Mouse (Mus musculus) heart, embryonic 14.5 days (tissue): ENCODE measurements around the gene Faap20. TPM values are rescaled to one million over a fixed set of nuclear protein-coding genes. Genes with fewer than 3 reads are reported as not detected.

ENCODE experiments used
- ATAC-seq: fragments of 200-750 bp; cut with Nextera tagmentation; 2 replicates; pipeline ENCODE4 v1.8.0; 2017; ENCODE audit warnings: low read depth, moderate TSS enrichment; ENCODE audit not compliant: insufficient number of reproducible peaks, insufficient read depth, low FRiP score
- H3K27ac ChIP-seq, 2 experiments: fragments of 200-500 bp in 1 of 2; fragments of 300-500 bp in 1 of 2; sonication (generic) in 1 of 2; replicated peaks in 1 of 2; 2 replicates each; pipeline ENCODE4 v1.5.1; 2012 to 2014; ENCODE audit warnings: low read depth in 2 of 2, low read length in 2 of 2, control low read depth in 1 of 2, mild to moderate bottlenecking in 1 of 2, mixed read lengths in 1 of 2; ENCODE audit not compliant: control insufficient read depth in 1 of 2, insufficient read depth in 1 of 2
- H3K27me3 ChIP-seq: fragments of 300-500 bp; sonication (generic); 2 replicates; pipeline ENCODE4 v1.6.1; 2014; ENCODE audit warnings: mild to moderate bottlenecking, low read length, control low read depth; ENCODE audit not compliant: control insufficient read depth, insufficient read depth
- H3K36me3 ChIP-seq: fragments of 300-500 bp; sonication (generic); 2 replicates; pipeline ENCODE4 v1.6.1; 2014; ENCODE audit warnings: mild to moderate bottlenecking, control low read depth, low read length, mixed read lengths; ENCODE audit not compliant: control insufficient read depth, insufficient read depth
- H3K4me1 ChIP-seq, 2 experiments: fragments of 200-500 bp in 1 of 2; fragments of 300-500 bp in 1 of 2; sonication (generic) in 1 of 2; 2 replicates each; pipeline ENCODE4 v1.6.1; 2012 to 2014; ENCODE audit warnings: low read length in 2 of 2, control low read depth in 1 of 2, mixed read lengths in 1 of 2; ENCODE audit not compliant: control insufficient read depth in 2 of 2, insufficient read depth in 2 of 2
- H3K4me2 ChIP-seq: fragments of 300-500 bp; sonication (generic); 2 replicates; pipeline ENCODE4 v1.6.1; 2014; ENCODE audit warnings: mild to moderate bottlenecking, low read length
- H3K4me3 ChIP-seq, 2 experiments: fragments of 200-500 bp in 1 of 2; fragments of 300-500 bp in 1 of 2; sonication (generic) in 1 of 2; 2 replicates each; pipeline ENCODE4 v1.5.1; 2012 to 2014; ENCODE audit warnings: low read length in 2 of 2, mild to moderate bottlenecking in 2 of 2, control low read depth in 1 of 2, low read depth in 1 of 2, moderate library complexity in 1 of 2; ENCODE audit not compliant: control insufficient read depth in 1 of 2, insufficient read depth in 1 of 2
- H3K9ac ChIP-seq: fragments of 300-500 bp; sonication (generic); 2 replicates; pipeline ENCODE4 v1.6.1; 2014; ENCODE audit warnings: mild to moderate bottlenecking, low read length
- H3K9me3 ChIP-seq: fragments of 300-500 bp; sonication (generic); 2 replicates; pipeline ENCODE4 v1.6.1; 2016; ENCODE audit warnings: low read length, control low read depth; ENCODE audit not compliant: control insufficient read depth
- WGBS: fragments of 180-500 bp; shearing (Covaris S2); extraction: QIAGEN DNeasy Blood & Tissue Kit; methylation state at CpG from one replicate; pipeline ENCODE4 v1.1.7; 2014; 5-methylcytosine and 5-hydroxymethylcytosine counted together
- polyA plus RNA-seq: library from polyadenylated mRNA; unstranded; fragments of >200 nt; fragmentation: Nextera tagmentation; extraction: Ambion mirVana; gene quantifications from 2 replicates; pipeline ENCODE4 v1.2.1, GENCODE M21; 2014

Gene Faap20
- 68.5 and 74.8 TPM in 2 replicates for polyA plus RNA-seq

- Histone ChIP-seq H3K4me2 (peak within 1 kb of the TSS; percentile 84), H3K9ac (peak within 1 kb of the TSS; percentile 89), H3K4me1 (peaks cover 3 to 13% of the 10 kb centered on the region in 2 experiments), H3K4me3 (peak within 1 kb of the TSS; percentile 68 to 74), H3K9me3 (no peaks in the 10 kb centered on the region), H3K27ac (peak within 1 kb of the TSS; percentile 94 to 97), H3K27me3 (no peaks in the 10 kb centered on the region), H3K36me3 (no peaks in the 10 kb centered on the region; the same call in 1 of the 2 replicates)
- peak; percentile 84 for ATAC-seq
- WGBS: under 1% methylated on average over 53 of the region's 58 CpGs
These were observed at the start of gene Faap20 for GRCm38 (mm10) chr4:155249648-155250351. Gene Faap20 (plus strand): TSS chr4:155249802.

- H3K4me3 ChIP-seq: no peak overlapping the region
- H3K4me2 ChIP-seq: peak overlapping the region; percentile 11; the same call in 1 of the 2 replicates
These were observed 48.7 kb upstream of the Faap20 start for GRCm38 (mm10) chr4:155200861-155201390.

GRCm38 (mm10) chr4:155201764-155202163, 47.8 kb upstream of the Faap20 start:
- Histone ChIP-seq H3K27me3 (no peaks in the 10 kb centered on the region), H3K9me3 (no peaks in the 10 kb centered on the region), H3K27ac (peak overlapping the region in 1 of 2 experiments; percentile 39; a peak in 2 of 4 replicates), H3K9ac (no peak overlapping the region), H3K36me3 (0 out of 2 replicates have a peak, but pooled peaks cover 6% of the 10 kb centered on the region), H3K4me1 (peaks cover 49 to 90% of the 10 kb centered on the region in 2 experiments), H3K4me2 (peak overlapping the region; percentile 10; the same call in 1 of the 2 replicates), H3K4me3 (no peak overlapping the region)
- no peak for ATAC-seq
- 76% methylated on average over 7 of the region's 7 CpGs for WGBS

More at GRCm38 (mm10) chr4:155200861-155201390, 48.7 kb upstream of the Faap20 start:
- ATAC-seq: no peak
- H3K27ac ChIP-seq: peak overlapping the region; percentile 39 to 52
- H3K9me3 ChIP-seq: no peaks in the 10 kb centered on the region
- no peaks in the 10 kb centered on the region for H3K27me3 ChIP-seq
- H3K4me1 ChIP-seq: peaks cover 53 to 90% of the 10 kb centered on the region in 2 experiments
- H3K36me3 ChIP-seq: 0 out of 2 replicates have a peak, but pooled peaks cover 6% of the 10 kb centered on the region
- WGBS: 80% methylated on average over 3 of the region's 3 CpGs
- no peak overlapping the region for H3K9ac ChIP-seq

- no peak for ATAC-seq
- H3K4me2 ChIP-seq: no peak overlapping the region
- H3K9ac ChIP-seq: no peak overlapping the region
- H3K27me3 ChIP-seq: no peaks in the 10 kb centered on the region
- whole genome bisulfite sequencing: 71% methylated on average over 6 of the region's 6 CpGs
- no peak overlapping the region for H3K27ac ChIP-seq
- no peaks in the 10 kb centered on the region for H3K9me3 ChIP-seq
- no peak overlapping the region for H3K4me3 ChIP-seq
- peaks cover 16% of the 10 kb centered on the region for H3K36me3 ChIP-seq
- peaks cover 44 to 83% of the 10 kb centered on the region in 2 experiments for H3K4me1 ChIP-seq
These were observed 43.7 kb upstream of the Faap20 start for GRCm38 (mm10) chr4:155205919-155206318.

GRCm38 (mm10) chr4:155206498-155206897, 43.1 kb upstream of the Faap20 start:
- no peak for ATAC-seq
- Histone ChIP-seq H3K36me3 (peaks cover 18% of the 10 kb centered on the region), H3K27me3 (no peaks in the 10 kb centered on the region), H3K4me1 (peaks cover 46 to 83% of the 10 kb centered on the region in 2 experiments), H3K4me2 (no peak overlapping the region), H3K4me3 (no peak overlapping the region), H3K27ac (no peak overlapping the region), H3K9ac (no peak overlapping the region; the same call in 1 of the 2 replicates), H3K9me3 (no peaks in the 10 kb centered on the region)
- WGBS: 63% methylated on average over 6 of the region's 8 CpGs

- 69% methylated on average over 3 of the region's 3 CpGs for WGBS
These were observed 41.8 kb upstream of the Faap20 start for GRCm38 (mm10) chr4:155207841-155208240.

GRCm38 (mm10) chr4:155208613-155209012, 41.0 kb upstream of the Faap20 start:
- no peaks in the 10 kb centered on the region for H3K27me3 ChIP-seq
- 78% methylated on average over 7 of the region's 7 CpGs for WGBS
- H3K36me3 ChIP-seq: peaks cover 18% of the 10 kb centered on the region
- peaks cover 41 to 79% of the 10 kb centered on the region in 2 experiments for H3K4me1 ChIP-seq
- no peak overlapping the region for H3K4me3 ChIP-seq
- H3K9me3 ChIP-seq: no peaks in the 10 kb centered on the region
- peak overlapping the region in 1 of 2 experiments; percentile 53; a peak in 1 of 4 replicates for H3K27ac ChIP-seq
- no peak overlapping the region for H3K9ac ChIP-seq
- H3K4me2 ChIP-seq: no peak overlapping the region
- ATAC-seq: no peak

More at GRCm38 (mm10) chr4:155207841-155208240, 41.8 kb upstream of the Faap20 start:
- Histone ChIP-seq H3K4me3 (no peak overlapping the region), H3K4me2 (no peak overlapping the region), H3K9ac (0 out of 2 replicates have a peak overlapping the region, but pooled peaks have one; percentile 5), H3K27ac (peak overlapping the region in 1 of 2 experiments; percentile 53; a peak in 2 of 4 replicates), H3K27me3 (no peaks in the 10 kb centered on the region), H3K36me3 (peaks cover 18% of the 10 kb centered on the region), H3K4me1 (peaks cover 38 to 81% of the 10 kb centered on the region in 2 experiments), H3K9me3 (no peaks in the 10 kb centered on the region)
- ATAC-seq: no peak
